Mouse (Mus musculus) heart, postnatal 0 days (tissue): Measurements from ENCODE around the gene Nkiras2. TPM values are rescaled to one million over a fixed set of nuclear protein-coding genes. Genes with fewer than 3 reads are reported as not detected.
"Not testable (repeated sequence)": the region's sequence is repeated elsewhere in the genome, so short reads cannot be mapped to it uniquely, and the experiment has no call there.

Experiments used
- ATAC-seq: fragments of 200-750 bp; cut with Nextera tagmentation; 2 replicates; pipeline ENCODE4 v1.8.0; 2017; ENCODE audit warnings: low read depth, moderate number of reproducible peaks, moderate library complexity; ENCODE audit not compliant: insufficient read depth
- DNase-seq: peaks from one replicate; pipeline ENCODE4 v3.0.0-alpha.2; 2016; ENCODE audit warnings: low spot score
- H3K27ac ChIP-seq: fragments of 300-500 bp; sonication (generic); 2 replicates; pipeline ENCODE4 v1.5.1; 2014; ENCODE audit warnings: low read depth, mild to moderate bottlenecking
- H3K27me3 ChIP-seq: fragments of 300-500 bp; sonication (generic); 2 replicates; pipeline ENCODE4 v1.6.1; 2014; ENCODE audit warnings: low read length, mixed read lengths; ENCODE audit not compliant: control insufficient read depth, insufficient read depth
- H3K36me3 ChIP-seq: fragments of 300-500 bp; sonication (generic); replicated peaks from 2 replicates; pipeline ENCODE4 v1.6.1; 2014; ENCODE audit warnings: low read length, mixed read lengths; ENCODE audit not compliant: control insufficient read depth, insufficient read depth
- H3K4me1 ChIP-seq: fragments of 300-500 bp; sonication (generic); 2 replicates; pipeline ENCODE4 v1.6.1; 2014; ENCODE audit warnings: antibody characterized with exemption; ENCODE audit not compliant: control insufficient read depth, insufficient read depth
- H3K4me2 ChIP-seq: fragments of 300-500 bp; sonication (generic); 2 replicates; pipeline ENCODE4 v1.6.1; 2014; ENCODE audit warnings: low read depth, mild to moderate bottlenecking, low read length, moderate library complexity
- H3K4me3 ChIP-seq: fragments of 300-500 bp; sonication (generic); 2 replicates; pipeline ENCODE4 v1.5.1; 2014; ENCODE audit warnings: low read depth, low read length
- H3K9ac ChIP-seq: fragments of 300-500 bp; sonication (generic); replicated peaks from 2 replicates; pipeline ENCODE4 v1.6.1; 2014; ENCODE audit warnings: low read depth, low read length, mixed read lengths
- H3K9me3 ChIP-seq: fragments of 300-500 bp; sonication (generic); replicated peaks from 2 replicates; pipeline ENCODE4 v1.6.1; 2016; ENCODE audit warnings: low read length; ENCODE audit not compliant: control insufficient read depth
- CTCF ChIP-seq: IDR thresholded peaks from 2 replicates; pipeline ENCODE4 v1.5.1; 2016; ENCODE audit warnings: antibody characterized with exemption, control low read depth, low read depth
- EP300 ChIP-seq: IDR thresholded peaks from 2 replicates; pipeline ENCODE4 v1.6.1; 2016; ENCODE audit warnings: antibody characterized with exemption, low read depth
- WGBS: fragments of 180-500 bp; shearing (Covaris S2); extraction: QIAGEN DNeasy Blood & Tissue Kit; methylation state at CpG from one replicate; pipeline ENCODE4 v1.1.7; 2014; 5-methylcytosine and 5-hydroxymethylcytosine counted together
- polyA plus RNA-seq: library from polyadenylated mRNA; unstranded; fragments of >200 nt; fragmentation: Nextera tagmentation; extraction: Ambion mirVana; gene quantifications from 2 replicates; pipeline ENCODE4 v1.2.1, GENCODE M21; 2015
- total RNA-seq: library from RNA; depleted of rRNA; stranded (reverse); fragments of >200 nt; gene quantifications from 2 replicates; pipeline ENCODE4 v1.2.3, GENCODE M21; 2014; ENCODE audit warnings: low replicate concordance

Nkiras2 gene
- total and polyA plus RNA-seq, 2 experiments from 2014 or later, result 79.7 to 113 TPM

- Histone ChIP-seq H3K4me3 (0 out of 2 replicates have a peak overlapping the region, but pooled peaks have one; percentile 8), H3K27me3 (no peaks in the 10 kb centered on the region), H3K4me2 (peak overlapping the region; percentile 29), H3K27ac (peak overlapping the region; percentile 84), H3K9me3 (no peaks in the 10 kb centered on the region), H3K9ac (peak overlapping the region; percentile 29; the same call in 1 of the 2 replicates), H3K36me3 (peaks cover 15% of the 10 kb centered on the region), H3K4me1 (peaks cover 32% of the 10 kb centered on the region)
- TF ChIP-seq CTCF (no peak), EP300 (no peak)
- 49% methylated on average over 5 of the region's 5 CpGs for WGBS
- DNase-seq (no peak), ATAC-seq (0 out of 2 replicates have a peak, but pooled peaks have one; percentile 37)
Observed at GRCm38 (mm10) chr11:100609355-100609996, 9.6 kb upstream of the Nkiras2 start.

GRCm38 (mm10) chr11:100609997-100610680, 8.9 kb upstream of the Nkiras2 start:
- H3K4me2 ChIP-seq, result peak overlapping the region; percentile 29
- 0 out of 2 replicates have a peak overlapping the region, but pooled peaks have one; percentile 8 for H3K4me3 ChIP-seq
- H3K4me1 ChIP-seq, result peaks cover 32% of the 10 kb centered on the region
- H3K9ac ChIP-seq, result 0 out of 2 replicates have a peak overlapping the region, but pooled peaks have one; percentile 29
- TF ChIP-seq CTCF (no peak), EP300 (no peak)
- no peaks in the 10 kb centered on the region for H3K27me3 ChIP-seq
- 26% methylated on average over 9 of the region's 9 CpGs for WGBS
- peak; percentile 27 for DNase-seq
- ATAC-seq, result peak; percentile 62; the same call in 1 of the 2 replicates
- peak overlapping the region; percentile 84 for H3K27ac ChIP-seq
- H3K9me3 ChIP-seq, result no peaks in the 10 kb centered on the region
- peaks cover 15% of the 10 kb centered on the region for H3K36me3 ChIP-seq

- no peaks in the 10 kb centered on the region for H3K9me3 ChIP-seq
- DNase-seq (no peak), ATAC-seq (no peak)
- no peak overlapping the region for H3K27ac ChIP-seq
- peaks cover 32% of the 10 kb centered on the region for H3K4me1 ChIP-seq
- peaks cover 15% of the 10 kb centered on the region for H3K36me3 ChIP-seq
- 70% methylated on average over 6 of the region's 6 CpGs for WGBS
- H3K4me3 ChIP-seq, result no peak overlapping the region
- no peaks in the 10 kb centered on the region for H3K27me3 ChIP-seq
- TF ChIP-seq CTCF (no peak), EP300 (no peak)
- no peak overlapping the region for H3K9ac ChIP-seq
- H3K4me2 ChIP-seq, result no peak overlapping the region
Observed at GRCm38 (mm10) chr11:100611627-100612026, 7.4 kb upstream of the Nkiras2 start.

- Histone ChIP-seq H3K36me3 (peaks cover 7% of the 10 kb centered on the region; the same call in 1 of the 2 replicates), H3K27ac (no peak overlapping the region), H3K4me3 (no peak overlapping the region), H3K4me2 (no peak overlapping the region), H3K9me3 (no peaks in the 10 kb centered on the region), H3K27me3 (no peaks in the 10 kb centered on the region), H3K4me1 (peaks cover 39% of the 10 kb centered on the region), H3K9ac (no peak overlapping the region)
- no peak for ATAC-seq
- DNase-seq, result peak; percentile 39
- TF ChIP-seq CTCF (no peak), EP300 (no peak)
- 78% methylated on average over 3 of the region's 3 CpGs for WGBS
Observed at GRCm38 (mm10) chr11:100613241-100613640, 5.8 kb upstream of the Nkiras2 start.

- no peaks in the 10 kb centered on the region for H3K27me3 ChIP-seq
- peaks cover 4% of the 10 kb centered on the region; the same call in 1 of the 2 replicates for H3K36me3 ChIP-seq
- H3K4me1 ChIP-seq, result peaks cover 23% of the 10 kb centered on the region
- no peak for ATAC-seq
- WGBS, result 88% methylated on average over 5 of the region's 5 CpGs
- H3K27ac ChIP-seq, result no peak overlapping the region
- H3K4me2 ChIP-seq, result no peak overlapping the region
- H3K4me3 ChIP-seq, result no peak overlapping the region
- no peak for TF ChIP-seq EP300
- no peak for TF ChIP-seq CTCF
- no peaks in the 10 kb centered on the region for H3K9me3 ChIP-seq
- H3K9ac ChIP-seq, result no peak overlapping the region
- no peak for DNase-seq
Observed at GRCm38 (mm10) chr11:100616332-100616731, 2.7 kb upstream of the Nkiras2 start.

GRCm38 (mm10) chr11:100616836-100617235, 2.2 kb upstream of the Nkiras2 start:
- DNase-seq, H3K9me3 ChIP-seq, H3K27me3 ChIP-seq, H3K36me3 ChIP-seq, H3K27ac ChIP-seq, H3K9ac ChIP-seq, H3K4me2 ChIP-seq, ATAC-seq, H3K4me3 ChIP-seq: not testable (repeated sequence)
- 92% methylated on average over 7 of the region's 7 CpGs for WGBS
- peaks cover 23% of the 10 kb centered on the region for H3K4me1 ChIP-seq
